Mouse (Mus musculus) frontal cortex, adult (tissue): ENCODE results near the gene Gmds.

Experiments used
- ATAC-seq: cut with Nextera tagmentation; 2 replicates; pipeline ENCODE4 v1.9.2; 2017; ENCODE audit warnings: mild to moderate bottlenecking, moderate library complexity, mixed read lengths; ENCODE audit not compliant: low TSS enrichment

The Gmds gene

GRCm38 (mm10) chr13:31878805-31879477 is 459.6 kb downstream of the Gmds start:
- peak; percentile 97 for ATAC-seq

- no peak for ATAC-seq
Measured at GRCm38 (mm10) chr13:31877061-31877460, 461.5 kb downstream of the Gmds start.

GRCm38 (mm10) chr13:31874427-31874826 is 464.1 kb downstream of the Gmds start:
- no peak for ATAC-seq

- ATAC-seq, result no peak
Measured at GRCm38 (mm10) chr13:31873269-31873668, 465.3 kb downstream of the Gmds start.

GRCm38 (mm10) chr13:31864786-31865185 is 473.8 kb downstream of the Gmds start:
- no peak for ATAC-seq

- no peak for ATAC-seq
Measured at GRCm38 (mm10) chr13:31863461-31863860, 475.1 kb downstream of the Gmds start.

GRCm38 (mm10) chr13:31860200-31860599 is 478.3 kb downstream of the Gmds start:
- ATAC-seq, result no peak

GRCm38 (mm10) chr13:31854000-31854399 is 484.5 kb downstream of the Gmds start:
- ATAC-seq, result no peak

- no peak for ATAC-seq
Measured at GRCm38 (mm10) chr13:31853564-31853963, 485.0 kb downstream of the Gmds start.

GRCm38 (mm10) chr13:31849258-31849971 is 489.1 kb downstream of the Gmds start:
- no peak for ATAC-seq

GRCm38 (mm10) chr13:31835802-31836201 is 502.7 kb downstream of the Gmds start:
- ATAC-seq, result no peak

GRCm38 (mm10) chr13:31830332-31830731 is 508.2 kb downstream of the Gmds start:
- no peak for ATAC-seq

GRCm38 (mm10) chr13:31828446-31828845 is 510.1 kb downstream of the Gmds start:
- ATAC-seq, result no peak

- no peak for ATAC-seq
Measured at GRCm38 (mm10) chr13:31827820-31828332, 510.7 kb downstream of the Gmds start.

- ATAC-seq, result no peak
Measured at GRCm38 (mm10) chr13:31827160-31827559, 511.4 kb downstream of the Gmds start.

GRCm38 (mm10) chr13:31825180-31825579 is 513.4 kb downstream of the Gmds start:
- no peak for ATAC-seq

- no peak for ATAC-seq
Measured at GRCm38 (mm10) chr13:31823316-31823715, 515.2 kb downstream of the Gmds start.

GRCm38 (mm10) chr13:31821050-31821449 is 517.5 kb downstream of the Gmds start:
- 0 out of 2 replicates have a peak, but pooled peaks have one; percentile 7 for ATAC-seq

- peak; percentile 71 for ATAC-seq
Measured at GRCm38 (mm10) chr13:31820587-31821017, 517.9 kb downstream of the Gmds start.

GRCm38 (mm10) chr13:31819664-31820405 is 518.7 kb downstream of the Gmds start:
- ATAC-seq, result no peak

- ATAC-seq, result no peak
Measured at GRCm38 (mm10) chr13:31818337-31818736, 520.2 kb downstream of the Gmds start.

GRCm38 (mm10) chr13:31815383-31816003 is 523.0 kb downstream of the Gmds start:
- ATAC-seq, result no peak
